Mouse (Mus musculus) right cerebral cortex, postnatal 10 days (tissue): Measurements from ENCODE around the gene Aspm.
"Not testable (repeated sequence)": the region's sequence is repeated elsewhere in the genome, so short reads cannot be mapped to it uniquely, and the experiment has no call there.

Experiments
- DNase-seq, 2 experiments: peaks; one replicate each; pipeline ENCODE4 v3.0.0; 2021; ENCODE audit warnings: low spot score in 2 of 2

Gene Aspm

GRCm38 (mm10) chr1:139454340-139455225, at the start of gene Aspm:
Aspm (plus strand) TSS chr1:139454772.
- peak; percentile 95 to 96 for DNase-seq

GRCm38 (mm10) chr1:139405766-139406165, 48.8 kb upstream of the Aspm start:
- DNase-seq = no peak

- DNase-seq = no peak
Observed at GRCm38 (mm10) chr1:139407701-139408100, 46.9 kb upstream of the Aspm start.

GRCm38 (mm10) chr1:139412365-139412764, 42.2 kb upstream of the Aspm start:
- not testable (repeated sequence) for DNase-seq

GRCm38 (mm10) chr1:139413465-139413864, 41.1 kb upstream of the Aspm start:
- DNase-seq = no peak

GRCm38 (mm10) chr1:139421521-139421874, 33.1 kb upstream of the Aspm start:
- no peak for DNase-seq

GRCm38 (mm10) chr1:139421875-139422791, 32.4 kb upstream of the Aspm start, which contains the start of gene Zbtb41:
Zbtb41 (plus strand) TSS chr1:139422288.
- DNase-seq = peak; percentile 91 to 92

- peak in 1 of 2 experiments; percentile 30 for DNase-seq
Observed at GRCm38 (mm10) chr1:139422941-139423340, 31.6 kb upstream of the Aspm start.

GRCm38 (mm10) chr1:139423931-139424330, 30.6 kb upstream of the Aspm start:
- DNase-seq = no peak

- no peak for DNase-seq
Observed at GRCm38 (mm10) chr1:139425006-139425405, 29.6 kb upstream of the Aspm start.

GRCm38 (mm10) chr1:139438373-139438772, 16.2 kb upstream of the Aspm start:
- peak; percentile 41 to 43 for DNase-seq

- not testable (repeated sequence) for DNase-seq
Observed at GRCm38 (mm10) chr1:139443103-139443502, 11.5 kb upstream of the Aspm start.

GRCm38 (mm10) chr1:139455226-139455869, 776 bp downstream of the Aspm start:
- DNase-seq = no peak

GRCm38 (mm10) chr1:139460807-139461206, 6.2 kb downstream of the Aspm start:
- no peak for DNase-seq

GRCm38 (mm10) chr1:139465936-139466335, 11.4 kb downstream of the Aspm start:
- DNase-seq = no peak

GRCm38 (mm10) chr1:139478898-139479297, 24.3 kb downstream of the Aspm start:
- DNase-seq = peak in 1 of 2 experiments; percentile 37

- no peak for DNase-seq
Observed at GRCm38 (mm10) chr1:139480246-139480645, 25.7 kb downstream of the Aspm start.

- peak in 1 of 2 experiments; percentile 34 for DNase-seq
Observed at GRCm38 (mm10) chr1:139481146-139481545, 26.6 kb downstream of the Aspm start.

- no peak for DNase-seq
Observed at GRCm38 (mm10) chr1:139494630-139495029, 40.1 kb downstream of the Aspm start.

GRCm38 (mm10) chr1:139495408-139495807, 40.8 kb downstream of the Aspm start:
- DNase-seq = no peak

- DNase-seq = no peak
Observed at GRCm38 (mm10) chr1:139496212-139496611, 41.6 kb downstream of the Aspm start.

GRCm38 (mm10) chr1:139499751-139500150, 45.2 kb downstream of the Aspm start:
- DNase-seq = no peak
